In genomic region chr9:92769528-92769927, GRCm38 (mm10) we compare ENCODE assay signal across 9 mouse cellular contexts.
DNase-seq lines count a peak whose midpoint lies in the region; ATAC-seq and TF ChIP-seq lines count a peak whose summit lies in the region.
"Had no signal": no experiment of that assay in that cellular context is flagged by ENCODE, and none has a peak within 500 bp of the region (broad histone marks: within the 10 kb centered on the region; RNA-seq: fewer than 3 reads in every experiment).

No protein-coding gene starts in this region.

- H3K27me3 ChIP-seq in liver, adult 2 months (ENCODE audit: control insufficient read depth, insufficient read depth, low read length) = no peaks in the 10 kb centered on the region
- no peaks in the 10 kb centered on the region for H3K27me3 ChIP-seq in liver, embryonic 12.5 days (replicated peaks)
- no peaks in the 10 kb centered on the region for H3K27me3 ChIP-seq in lung, postnatal 0 days (replicated peaks; ENCODE audit: insufficient read depth, low read length)
- H3K27me3 ChIP-seq: heart, embryonic 15.5 days had no signal

- H3K4me2 ChIP-seq in liver, embryonic 12.5 days = no peak overlapping the region
- no peak overlapping the region for H3K4me2 ChIP-seq in lung, postnatal 0 days (replicated peaks; ENCODE audit: low read depth, low read length)
- H3K4me2 ChIP-seq: heart, embryonic 15.5 days had no signal

- peak; percentile 72; the same call in 1 of the 2 replicates for TF ChIP-seq CTCF in liver, adult 2 months (IDR thresholded peaks at IDR 0.05; ENCODE audit: low read depth, low read length)
- peak; percentile 72 for TF ChIP-seq CTCF in lung, postnatal 0 days (IDR thresholded peaks at IDR 0.05)

- no peak overlapping the region for H3K27ac ChIP-seq in liver, adult 2 months (replicated peaks; ENCODE audit: insufficient read depth, low read depth, low read length)
- H3K27ac ChIP-seq in liver, embryonic 12.5 days = no peak overlapping the region
- H3K27ac ChIP-seq in lung, postnatal 0 days (ENCODE audit: low read length) = no peak overlapping the region
- H3K27ac ChIP-seq: heart, embryonic 15.5 days had no signal

- no peak overlapping the region for H3K9ac ChIP-seq in liver, adult 2 months (ENCODE audit: low read depth, low read length)
- H3K9ac ChIP-seq in liver, embryonic 12.5 days = no peak overlapping the region
- H3K9ac ChIP-seq in lung, postnatal 0 days (replicated peaks; ENCODE audit: low read depth) = no peak overlapping the region
- H3K9ac ChIP-seq: heart, embryonic 15.5 days had no signal

- no peak for ATAC-seq in liver, embryonic 12.5 days
- no peak for ATAC-seq in lung, postnatal 0 days

- no peaks in the 10 kb centered on the region for H3K36me3 ChIP-seq in liver, adult 2 months (ENCODE audit: control insufficient read depth, insufficient read depth, low read length)
- H3K36me3 ChIP-seq in liver, embryonic 12.5 days = no peaks in the 10 kb centered on the region
- H3K36me3 ChIP-seq in lung, postnatal 0 days (ENCODE audit: insufficient read depth, low read length) = no peaks in the 10 kb centered on the region
- H3K36me3 ChIP-seq: heart, embryonic 15.5 days had no signal

- no peaks in the 10 kb centered on the region for H3K9me3 ChIP-seq in liver, embryonic 12.5 days (replicated peaks)
- no peaks in the 10 kb centered on the region for H3K9me3 ChIP-seq in lung, postnatal 0 days (ENCODE audit: low read length)
- H3K9me3 ChIP-seq: heart, embryonic 15.5 days had no signal

- TF ChIP-seq POLR2A in liver, adult 2 months (IDR thresholded peaks at IDR 0.05; ENCODE audit: extremely low read depth, insufficient read depth, low read length) = no peak

- TF ChIP-seq EP300 in lung, postnatal 0 days (IDR thresholded peaks at IDR 0.05) = no peak

- DNase-seq in adrenal gland, postnatal 10 days = peak; percentile 34
- DNase-seq in adrenal gland, postnatal 4 days (ENCODE audit: low spot score in 2 of 2) = no peak
- no peak for DNase-seq in liver, adult 2 months (ENCODE audit: extremely low read depth, low read depth, low spot score)
- peak; percentile 14 for DNase-seq in brain, adult 2 months (ENCODE audit: low read depth, low spot score)
- peak; percentile 7 for DNase-seq in lung, postnatal 0 days (ENCODE audit: low spot score)
- no peak for DNase-seq in B cell, adult 2 months
- no peak for DNase-seq in spleen, postnatal 14 days (ENCODE audit: low spot score in 2 of 2)

- no peak overlapping the region for H3K4me3 ChIP-seq in liver, adult 2 months (ENCODE audit: insufficient read depth, low read depth, low read length)
- H3K4me3 ChIP-seq in liver, embryonic 12.5 days = no peak overlapping the region
- H3K4me3 ChIP-seq in lung, postnatal 0 days (ENCODE audit: low read depth, low read length) = no peak overlapping the region
- H3K4me3 ChIP-seq: heart, embryonic 15.5 days had no signal

- no peaks in the 10 kb centered on the region for H3K4me1 ChIP-seq in liver, adult 2 months (ENCODE audit: control insufficient read depth, insufficient read depth, low read length)
- no peaks in the 10 kb centered on the region for H3K4me1 ChIP-seq in liver, embryonic 12.5 days
- H3K4me1 ChIP-seq in lung, postnatal 0 days (ENCODE audit: insufficient read depth, low read depth, low read length) = no peaks in the 10 kb centered on the region
- H3K4me1 ChIP-seq: heart, embryonic 15.5 days had no signal

- no peaks in the 10 kb centered on the region for H3K79me2 ChIP-seq in liver, adult 2 months (ENCODE audit: control insufficient read depth, insufficient read depth, low read length)

- WGBS in liver, adult 2 months = 63% methylated on average over 2 of the region's 2 CpGs
- 44% methylated on average over 2 of the region's 2 CpGs for whole genome bisulfite sequencing in liver, embryonic 12.5 days (ENCODE audit: insufficient replicate concordance)
- WGBS in lung, postnatal 0 days = 53% methylated on average over 2 of the region's 2 CpGs

Comparison
In these comparisons a context has a peak if more than half of its experiments do, and no peak if none do; other contexts are left out.
1. DNase-seq: peak in adrenal gland, postnatal 10 days (single experiment), brain, adult 2 months (single experiment) and lung, postnatal 0 days (single experiment); none in adrenal gland, postnatal 4 days (0 of 2), liver, adult 2 months (single experiment), B cell, adult 2 months (0 of 2) and spleen, postnatal 14 days (0 of 2).